Mouse (Mus musculus) heart, postnatal 0 days (tissue): ENCODE measurements at regions not wholly inside any gene's neighbourhood (a gene's known extent, or its start where the extent isn't known, plus 50 kb on each side); places are given as distances from the start of the nearest gene placed in this dataset.

Experiments used
- CTCF ChIP-seq: IDR thresholded peaks from 2 replicates; pipeline ENCODE4 v1.5.1; 2016; ENCODE audit warnings: antibody characterized with exemption, control low read depth, low read depth
- EP300 ChIP-seq: IDR thresholded peaks from 2 replicates; pipeline ENCODE4 v1.6.1; 2016; ENCODE audit warnings: antibody characterized with exemption, low read depth

GRCm38 (mm10) chr4:95317821-95318290, 239.5 kb upstream of the Fggy start:
- TF ChIP-seq CTCF, result no peak
- TF ChIP-seq EP300, result peak; percentile 91
